Comparison of ENCODE assay signal across 8 mouse cellular contexts in the genomic region with DNA sequence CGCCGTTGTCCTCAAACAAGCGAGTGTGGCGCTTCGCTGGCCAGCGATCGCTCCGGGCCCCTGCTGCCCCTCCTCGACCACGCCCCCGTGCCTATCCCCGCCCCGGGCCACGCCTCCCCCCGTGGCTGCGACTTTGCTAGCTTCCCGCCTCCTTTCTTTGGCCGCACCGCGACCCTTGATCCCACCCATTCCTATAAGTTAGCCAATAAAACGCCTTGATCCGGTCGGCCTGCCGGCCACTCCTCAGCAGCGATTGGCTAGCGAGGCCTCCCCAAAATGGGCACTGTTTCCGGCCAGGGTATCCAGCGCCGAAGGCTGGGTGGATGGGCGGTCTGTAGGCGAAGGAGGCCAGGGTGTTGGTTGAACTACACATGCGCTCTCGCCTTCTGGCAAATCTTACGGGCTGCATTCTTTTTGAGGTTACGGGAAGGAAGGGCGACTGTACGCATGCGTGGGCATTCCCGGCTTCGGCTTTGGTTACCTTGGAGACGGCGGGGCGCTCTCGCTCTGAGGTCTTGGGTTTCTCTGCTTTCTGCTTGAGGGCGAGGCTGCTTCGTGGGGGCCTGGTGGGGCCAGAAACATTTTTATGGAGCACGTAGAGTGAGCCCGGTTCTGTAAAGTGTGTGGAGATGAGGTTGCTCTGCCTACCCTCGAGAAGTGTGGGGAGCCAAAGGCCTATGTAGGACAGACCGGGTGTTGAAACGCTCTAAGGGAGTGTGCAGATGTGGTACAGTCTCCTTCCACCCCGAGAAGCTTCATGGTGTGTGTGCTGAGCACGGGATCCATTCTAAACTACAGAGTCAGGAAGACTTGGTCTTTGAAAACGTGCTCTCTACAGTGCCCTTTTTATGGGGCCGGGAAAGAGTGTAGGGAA. TPM values are rescaled to one million over a fixed set of nuclear protein-coding genes. Genes with fewer than 3 reads are reported as not detected.
A peak's percentile ranks its signal among the peaks of the same experiment; 100 is the strongest.
DNase-seq lines count a peak whose midpoint lies in the region; ATAC-seq lines count a peak whose summit lies in the region.

A gene (minus strand): TSS at position 127 of the 874 bp plus-strand sequence.

- H3K9me3 ChIP-seq in hindbrain, embryonic 14.5 days (ENCODE audit: control insufficient read depth, low read length): no peaks in the 10 kb centered on the region

- DNase-seq in R1 (ENCODE audit: low read depth, low spot score): peak; percentile 99
- peak; percentile 99 for DNase-seq in cerebellum, postnatal 25 days
- peak; percentile 95 to 98 for DNase-seq in frontal cortex, postnatal 25 days (ENCODE audit: low spot score in 2 of 2)
- DNase-seq in hindbrain, embryonic 14.5 days (ENCODE audit: low spot score): peak; percentile 97
- peak; percentile 99 for DNase-seq in layer of hippocampus, postnatal 36 days
- peak; percentile 99 for DNase-seq in lung, postnatal 36 days
- peak; percentile 100 for DNase-seq in retina, postnatal 1 day
- peak; percentile 99 to 100 for DNase-seq in urinary bladder, adult 18-20 months (ENCODE audit: low spot score in 2 of 2)

- H3K4me1 ChIP-seq in hindbrain, embryonic 14.5 days (replicated peaks; ENCODE audit: control insufficient read depth, insufficient read depth, low read length): peaks cover 41% of the 10 kb centered on the region

- peak within 1 kb of the TSS; percentile 55 for H3K4me3 ChIP-seq in hindbrain, embryonic 14.5 days (replicated peaks; ENCODE audit: low read length)

- WGBS in hindbrain, embryonic 14.5 days: under 1% methylated on average over 54 of the region's 55 CpGs

- peak within 1 kb of the TSS; percentile 72 for H3K9ac ChIP-seq in hindbrain, embryonic 14.5 days

- ATAC-seq in hindbrain, embryonic 14.5 days (ENCODE audit: low FRiP score): peak; percentile 98

- H3K36me3 ChIP-seq in hindbrain, embryonic 14.5 days (replicated peaks; ENCODE audit: control insufficient read depth, insufficient read depth): no peaks in the 10 kb centered on the region

- peak within 1 kb of the TSS; percentile 54 for H3K4me2 ChIP-seq in hindbrain, embryonic 14.5 days (replicated peaks)

- H3K27me3 ChIP-seq in hindbrain, embryonic 14.5 days (ENCODE audit: control insufficient read depth, insufficient read depth, low read length): no peaks in the 10 kb centered on the region

- H3K27ac ChIP-seq in hindbrain, embryonic 14.5 days: peak within 1 kb of the TSS; percentile 90

RNA-seq across cellular contexts. Expression of the gene that starts here (rescaled TPM):
- 2.9 and 4.0 TPM in 2 replicates for polyA plus RNA-seq in hindbrain, embryonic 14.5 days (2014; fragmentation: Nextera tagmentation; extraction: Ambion mirVana)
- total RNA-seq in layer of hippocampus, postnatal 36 days (2021): 1 to 10 TPM; 3.2 to 4.3 TPM

Comparison
In these comparisons a context has a peak if more than half of its experiments do, and no peak if none do; other contexts are left out.
1. Peak in every context shown above with its lines: DNase-seq, ATAC-seq, H3K4me3 ChIP-seq and H3K27ac ChIP-seq.